Mouse (Mus musculus) C2C12 (cell line): ENCODE data around the gene Gypa.

Experiments
- CTCF ChIP-seq: IDR thresholded peaks from one replicate; pipeline ENCODE4 v1.5.1; 2011; ENCODE audit not compliant: control insufficient read depth, insufficient read depth, insufficient read length
- MAX ChIP-seq: IDR thresholded peaks from one replicate; pipeline ENCODE4 v1.6.1; 2011; ENCODE audit warnings: mild to moderate bottlenecking, control low read depth
- USF1 ChIP-seq: IDR thresholded peaks from one replicate; pipeline ENCODE4 v1.6.1; 2011; ENCODE audit warnings: low read depth, mild to moderate bottlenecking, control low read depth, moderate library complexity

GRCm38 (mm10) chr8:80482173-80482572 lies 11.4 kb upstream of the Gypa start:
- TF ChIP-seq USF1 (no peak), CTCF (no peak), MAX (no peak)
